Mouse (Mus musculus) limb, embryonic 15.5 days (tissue): ENCODE measurements around the gene Myh14. TPM values are rescaled to one million over a fixed set of nuclear protein-coding genes. Genes with fewer than 3 reads are reported as not detected.
A peak's percentile ranks its signal among the peaks of the same experiment; 100 is the strongest.

Experiments
- ATAC-seq: fragments of 200-750 bp; cut with Nextera tagmentation; 2 replicates; pipeline ENCODE4 v1.8.0; 2017; ENCODE audit warnings: low read depth, moderate TSS enrichment; ENCODE audit not compliant: insufficient number of reproducible peaks, low FRiP score, low TSS enrichment
- H3K27ac ChIP-seq: fragments of 300-500 bp; sonication (generic); 2 replicates; pipeline ENCODE4 v1.5.1; 2015; ENCODE audit warnings: moderate library complexity, mild to moderate bottlenecking, inconsistent platforms
- H3K27me3 ChIP-seq: fragments of 300-500 bp; sonication (generic); 2 replicates; pipeline ENCODE4 v1.6.1; 2015; ENCODE audit warnings: inconsistent platforms
- H3K36me3 ChIP-seq: fragments of 300-500 bp; sonication (generic); 2 replicates; pipeline ENCODE4 v1.6.1; 2015; ENCODE audit warnings: inconsistent platforms
- H3K4me1 ChIP-seq: fragments of 300-500 bp; sonication (generic); 2 replicates; pipeline ENCODE4 v1.6.1; 2015; ENCODE audit warnings: inconsistent platforms
- H3K4me2 ChIP-seq: fragments of 300-500 bp; sonication (generic); 2 replicates; pipeline ENCODE4 v1.6.1; 2015; ENCODE audit warnings: mild to moderate bottlenecking, inconsistent platforms
- H3K4me3 ChIP-seq: fragments of 300-500 bp; sonication (generic); 2 replicates; pipeline ENCODE4 v1.5.1; 2015; ENCODE audit warnings: mild to moderate bottlenecking, inconsistent platforms
- H3K9ac ChIP-seq: fragments of 300-500 bp; sonication (generic); 2 replicates; pipeline ENCODE4 v1.6.1; 2015; ENCODE audit warnings: inconsistent platforms
- H3K9me3 ChIP-seq: fragments of 300-500 bp; sonication (generic); 2 replicates; pipeline ENCODE4 v1.6.1; 2016; ENCODE audit warnings: inconsistent platforms
- WGBS: fragments of 180-500 bp; shearing (Covaris S2); methylation state at CpG from one replicate; pipeline ENCODE4 v1.1.7; 2015; 5-methylcytosine and 5-hydroxymethylcytosine counted together
- polyA plus RNA-seq: library from polyadenylated mRNA; unstranded; fragments of >200 nt; fragmentation: Nextera tagmentation; extraction: Ambion mirVana; gene quantifications from 2 replicates; pipeline ENCODE4 v1.2.1, GENCODE M21; 2015

Gene Myh14
- polyA plus RNA-seq, 1 experiment from 2014 or later = 5.4 TPM

GRCm38 (mm10) chr7:44612192-44612591, 58.5 kb downstream of the Myh14 start:
- Histone ChIP-seq H3K36me3 (no peaks in the 10 kb centered on the region), H3K27ac (no peak overlapping the region), H3K4me3 (no peak overlapping the region), H3K4me2 (no peak overlapping the region), H3K9me3 (no peaks in the 10 kb centered on the region), H3K4me1 (0 out of 2 replicates have a peak, but pooled peaks cover 3% of the 10 kb centered on the region), H3K9ac (no peak overlapping the region), H3K27me3 (peaks cover 43% of the 10 kb centered on the region)
- no peak for ATAC-seq
- 64% methylated on average over 7 of the region's 7 CpGs for WGBS

- Histone ChIP-seq H3K9ac (no peak overlapping the region), H3K9me3 (no peaks in the 10 kb centered on the region), H3K27me3 (peaks cover 67% of the 10 kb centered on the region), H3K4me1 (peaks cover 16% of the 10 kb centered on the region), H3K4me3 (no peak overlapping the region), H3K4me2 (no peak overlapping the region), H3K27ac (no peak overlapping the region), H3K36me3 (no peaks in the 10 kb centered on the region)
- WGBS = 9% methylated on average over 29 of the region's 29 CpGs
- no peak for ATAC-seq
Measured at GRCm38 (mm10) chr7:44606171-44606901, 64.3 kb downstream of the Myh14 start.

- Histone ChIP-seq H3K36me3 (no peaks in the 10 kb centered on the region), H3K27me3 (peaks cover 75% of the 10 kb centered on the region), H3K4me1 (peaks cover 16% of the 10 kb centered on the region), H3K9ac (no peak overlapping the region), H3K4me2 (no peak overlapping the region), H3K27ac (no peak overlapping the region), H3K4me3 (no peak overlapping the region), H3K9me3 (no peaks in the 10 kb centered on the region)
- no peak for ATAC-seq
- WGBS = 41% methylated on average over 7 of the region's 7 CpGs
Measured at GRCm38 (mm10) chr7:44605436-44605835, 65.2 kb downstream of the Myh14 start.

- peak overlapping the region; percentile 29 for H3K4me3 ChIP-seq
- peaks cover 16% of the 10 kb centered on the region for H3K4me1 ChIP-seq
- peaks cover 83% of the 10 kb centered on the region for H3K27me3 ChIP-seq
- peak overlapping the region; percentile 56 for H3K4me2 ChIP-seq
- ATAC-seq = no peak; the same call in 1 of the 2 replicates
- no peak overlapping the region for H3K27ac ChIP-seq
- WGBS = 2% methylated on average over 8 of the region's 8 CpGs
- no peaks in the 10 kb centered on the region for H3K36me3 ChIP-seq
- no peaks in the 10 kb centered on the region for H3K9me3 ChIP-seq
- no peak overlapping the region for H3K9ac ChIP-seq
Measured at GRCm38 (mm10) chr7:44604619-44605018, 66.0 kb downstream of the Myh14 start.

- Histone ChIP-seq H3K4me3 (peak overlapping the region; percentile 29), H3K36me3 (no peaks in the 10 kb centered on the region), H3K4me2 (peak overlapping the region; percentile 56), H3K27ac (no peak overlapping the region), H3K9me3 (no peaks in the 10 kb centered on the region), H3K27me3 (peaks cover 84% of the 10 kb centered on the region), H3K4me1 (peaks cover 16% of the 10 kb centered on the region), H3K9ac (no peak overlapping the region)
- 1% methylated on average over 20 of the region's 25 CpGs for WGBS
- ATAC-seq = no peak; the same call in 1 of the 2 replicates
Measured at GRCm38 (mm10) chr7:44604139-44604606, 66.5 kb downstream of the Myh14 start.

GRCm38 (mm10) chr7:44603186-44603855, 67.3 kb downstream of the Myh14 start:
- Histone ChIP-seq H3K27ac (no peak overlapping the region), H3K4me1 (peaks cover 16% of the 10 kb centered on the region), H3K9ac (no peak overlapping the region), H3K4me2 (peak overlapping the region; percentile 56), H3K36me3 (no peaks in the 10 kb centered on the region), H3K4me3 (peak overlapping the region; percentile 29), H3K27me3 (peaks cover 84% of the 10 kb centered on the region), H3K9me3 (no peaks in the 10 kb centered on the region)
- WGBS = 3% methylated on average over 20 of the region's 20 CpGs
- ATAC-seq = no peak

- Histone ChIP-seq H3K9me3 (no peaks in the 10 kb centered on the region), H3K4me1 (peaks cover 16% of the 10 kb centered on the region), H3K4me3 (no peak overlapping the region), H3K9ac (no peak overlapping the region), H3K27ac (no peak overlapping the region), H3K27me3 (peaks cover 76% of the 10 kb centered on the region), H3K4me2 (no peak overlapping the region), H3K36me3 (no peaks in the 10 kb centered on the region)
- ATAC-seq = no peak
- 13% methylated on average over 11 of the region's 11 CpGs for WGBS
Measured at GRCm38 (mm10) chr7:44602443-44602842, 68.2 kb downstream of the Myh14 start.

GRCm38 (mm10) chr7:44601646-44602045, 69.0 kb downstream of the Myh14 start:
- no peak for ATAC-seq
- peaks cover 16% of the 10 kb centered on the region for H3K4me1 ChIP-seq
- H3K4me2 ChIP-seq = no peak overlapping the region
- H3K4me3 ChIP-seq = no peak overlapping the region
- H3K27me3 ChIP-seq = peaks cover 68% of the 10 kb centered on the region
- no peak overlapping the region for H3K27ac ChIP-seq
- WGBS = 15% methylated on average over 19 of the region's 19 CpGs
- no peak overlapping the region for H3K9ac ChIP-seq
- H3K9me3 ChIP-seq = no peaks in the 10 kb centered on the region
- no peaks in the 10 kb centered on the region for H3K36me3 ChIP-seq

GRCm38 (mm10) chr7:44600691-44601262, 69.9 kb downstream of the Myh14 start:
- no peaks in the 10 kb centered on the region for H3K36me3 ChIP-seq
- H3K4me1 ChIP-seq = peaks cover 16% of the 10 kb centered on the region
- no peak overlapping the region for H3K27ac ChIP-seq
- no peak overlapping the region for H3K4me2 ChIP-seq
- WGBS = 77% methylated on average over 10 of the region's 10 CpGs
- no peak for ATAC-seq
- no peaks in the 10 kb centered on the region for H3K9me3 ChIP-seq
- peaks cover 60% of the 10 kb centered on the region for H3K27me3 ChIP-seq
- H3K4me3 ChIP-seq = no peak overlapping the region
- no peak overlapping the region for H3K9ac ChIP-seq

GRCm38 (mm10) chr7:44598336-44598735, 72.3 kb downstream of the Myh14 start:
- H3K27me3 ChIP-seq = peaks cover 44% of the 10 kb centered on the region
- no peak for ATAC-seq
- 85% methylated on average over 11 of the region's 12 CpGs for WGBS

GRCm38 (mm10) chr7:44597666-44598065, 73.0 kb downstream of the Myh14 start:
- Histone ChIP-seq H3K9ac (no peak overlapping the region), H3K36me3 (no peaks in the 10 kb centered on the region), H3K9me3 (no peaks in the 10 kb centered on the region), H3K4me2 (no peak overlapping the region), H3K27me3 (peaks cover 44% of the 10 kb centered on the region), H3K27ac (no peak overlapping the region), H3K4me1 (peaks cover 12% of the 10 kb centered on the region; the same call in 1 of the 2 replicates), H3K4me3 (no peak overlapping the region)
- WGBS = 85% methylated on average over 4 of the region's 4 CpGs
- ATAC-seq = no peak

More at GRCm38 (mm10) chr7:44598336-44598735, 72.3 kb downstream of the Myh14 start:
- Histone ChIP-seq H3K27ac (no peak overlapping the region), H3K9ac (no peak overlapping the region), H3K4me1 (peaks cover 10% of the 10 kb centered on the region; the same call in 1 of the 2 replicates), H3K9me3 (no peaks in the 10 kb centered on the region), H3K36me3 (no peaks in the 10 kb centered on the region), H3K4me2 (no peak overlapping the region), H3K4me3 (no peak overlapping the region)
